Mouse (Mus musculus) ES-Bruce4 (cell line): ENCODE measurements at regions not wholly inside any gene's neighbourhood (a gene's known extent, or its start where the extent isn't known, plus 50 kb on each side); places are given as distances from the start of the nearest gene placed in this dataset.

Experiments
- CTCF ChIP-seq: IDR thresholded peaks from one replicate; pipeline ENCODE4 v1.8.1; 2011; ENCODE audit warnings: low read depth, low read length
- EP300 ChIP-seq: IDR thresholded peaks from 2 replicates; pipeline ENCODE4 v1.6.1; 2011; ENCODE audit warnings: low read depth, low read length; ENCODE audit not compliant: insufficient read depth
- POLR2A ChIP-seq: IDR thresholded peaks from one replicate; pipeline ENCODE4 v1.8.1; 2011; ENCODE audit warnings: low read length; ENCODE audit not compliant: insufficient read depth

DNA sequence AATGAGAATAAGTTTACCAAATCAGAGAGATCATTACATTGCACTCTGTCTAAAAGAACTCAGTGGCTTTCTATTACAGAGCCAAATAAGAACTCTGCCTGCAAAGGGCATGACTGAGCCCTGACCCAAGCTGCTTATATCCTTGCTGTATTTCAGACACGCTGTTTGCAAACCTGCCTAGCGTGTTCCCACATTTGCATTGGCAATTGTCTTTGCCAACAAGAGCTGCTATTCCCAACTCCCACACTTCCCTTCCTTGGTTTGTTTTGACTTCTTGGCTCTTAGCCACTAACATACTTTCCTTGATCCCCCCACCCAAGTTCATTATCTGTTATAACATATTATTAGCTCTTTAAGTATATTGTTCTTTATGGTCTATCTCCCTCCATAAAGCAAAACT, 791.1 kb upstream of the A1bg start:
- no peak for TF ChIP-seq EP300
- no peak for TF ChIP-seq CTCF
- TF ChIP-seq POLR2A: no peak
